Mouse (Mus musculus) intestine, embryonic 16.5 days (tissue): Measurements from ENCODE around the gene Gm21996. TPM values are rescaled to one million over a fixed set of nuclear protein-coding genes. Genes with fewer than 3 reads are reported as not detected.
"Not testable (repeated sequence)": the region's sequence is repeated elsewhere in the genome, so short reads cannot be mapped to it uniquely, and the experiment has no call there.

ENCODE experiments used
- ATAC-seq: fragments of 200-750 bp; cut with Nextera tagmentation; 2 replicates; pipeline ENCODE4 v1.8.0; 2017; ENCODE audit warnings: moderate TSS enrichment, moderate library complexity
- H3K27ac ChIP-seq: fragments of 300-500 bp; sonication (generic); 2 replicates; pipeline ENCODE4 v1.5.1; 2014; ENCODE audit warnings: mild to moderate bottlenecking, low read length
- H3K27me3 ChIP-seq: fragments of 300-500 bp; sonication (generic); replicated peaks from 2 replicates; pipeline ENCODE4 v1.6.1; 2014; ENCODE audit warnings: low read length, control low read depth, mixed read lengths; ENCODE audit not compliant: control insufficient read depth, insufficient read depth
- H3K36me3 ChIP-seq: fragments of 300-500 bp; sonication (generic); 2 replicates; pipeline ENCODE4 v1.6.1; 2014; ENCODE audit warnings: low read length, control low read depth; ENCODE audit not compliant: control insufficient read depth, insufficient read depth
- H3K4me1 ChIP-seq: fragments of 300-500 bp; sonication (generic); 2 replicates; pipeline ENCODE4 v1.6.1; 2014; ENCODE audit warnings: low read length, control low read depth, mixed read lengths; ENCODE audit not compliant: control insufficient read depth, insufficient read depth
- H3K4me2 ChIP-seq: fragments of 300-500 bp; sonication (generic); 2 replicates; pipeline ENCODE4 v1.6.1; 2014; ENCODE audit warnings: low read depth, low read length, control low read depth
- H3K4me3 ChIP-seq: fragments of 300-500 bp; sonication (generic); 2 replicates; pipeline ENCODE4 v1.5.1; 2014; ENCODE audit warnings: mild to moderate bottlenecking, low read length
- H3K9ac ChIP-seq: fragments of 300-500 bp; sonication (generic); 2 replicates; pipeline ENCODE4 v1.6.1; 2014; ENCODE audit warnings: low read depth, low read length
- H3K9me3 ChIP-seq: fragments of 300-500 bp; sonication (generic); 2 replicates; pipeline ENCODE4 v1.6.1; 2016; ENCODE audit warnings: low read length, control low read depth; ENCODE audit not compliant: control insufficient read depth
- WGBS: fragments of 180-500 bp; shearing (Covaris S2); extraction: QIAGEN DNeasy Blood & Tissue Kit; methylation state at CpG from one replicate; pipeline ENCODE4 v1.1.7; 2014; 5-methylcytosine and 5-hydroxymethylcytosine counted together
- polyA plus RNA-seq: library from polyadenylated mRNA; unstranded; fragments of >200 nt; fragmentation: Nextera tagmentation; extraction: Ambion mirVana; gene quantifications from 2 replicates; pipeline ENCODE4 v1.2.1, GENCODE M21; 2015

Gm21996 gene
- not detected in 2 replicates for polyA plus RNA-seq

DNA sequence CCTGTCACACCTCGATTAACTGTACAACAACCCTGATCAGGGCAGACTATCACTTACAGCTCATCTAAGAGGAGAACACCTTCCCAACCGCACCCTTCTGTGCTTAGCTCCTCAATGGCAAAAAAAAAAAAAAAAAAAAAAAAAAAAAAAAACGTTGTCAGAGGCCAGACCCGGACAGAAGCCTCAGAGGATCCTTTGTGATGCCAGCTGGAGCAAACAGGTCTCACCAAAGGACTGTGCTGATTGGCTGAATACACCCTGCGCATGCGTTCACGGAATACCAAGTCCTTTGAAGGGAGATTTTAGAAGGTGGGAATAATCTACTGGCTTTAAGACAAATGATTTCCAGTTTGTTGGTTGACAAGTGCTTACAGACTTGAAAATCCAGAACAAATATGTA, at the start of gene Gm21996:
Gene Gm21996, minus strand, starts transcription at position 101 of the 400 bp plus-strand sequence.
- not testable (repeated sequence) for H3K27ac ChIP-seq, H3K4me3 ChIP-seq, H3K4me2 ChIP-seq, ATAC-seq, H3K4me1 ChIP-seq, H3K36me3 ChIP-seq, H3K9me3 ChIP-seq, H3K27me3 ChIP-seq, H3K9ac ChIP-seq
- WGBS = no CpG with 5 or more reads among the region's 7 CpGs
